Mouse (Mus musculus) forebrain, embryonic 16.5 days (tissue): ENCODE results near the gene Stard13. TPM values are rescaled to one million over a fixed set of nuclear protein-coding genes. Genes with fewer than 3 reads are reported as not detected.

Source experiments
- ATAC-seq: fragments of 200-750 bp; cut with Nextera tagmentation; 2 replicates; pipeline ENCODE4 v1.8.0; 2017; ENCODE audit warnings: mild to moderate bottlenecking, moderate library complexity
- H3K27ac ChIP-seq: fragments of 300-500 bp; sonication (generic); 2 replicates; pipeline ENCODE4 v1.5.1; 2014; ENCODE audit warnings: low read length, control low read depth
- H3K27me3 ChIP-seq: fragments of 300-500 bp; sonication (generic); replicated peaks from 2 replicates; pipeline ENCODE4 v1.6.1; 2014; ENCODE audit warnings: low read length; ENCODE audit not compliant: control insufficient read depth, insufficient read depth
- H3K36me3 ChIP-seq: fragments of 300-500 bp; sonication (generic); 2 replicates; pipeline ENCODE4 v1.6.1; 2014; ENCODE audit not compliant: control insufficient read depth, insufficient read depth
- H3K4me1 ChIP-seq: fragments of 300-500 bp; sonication (generic); replicated peaks from 2 replicates; pipeline ENCODE4 v1.6.1; 2014; ENCODE audit warnings: low read length; ENCODE audit not compliant: control insufficient read depth, insufficient read depth
- H3K4me2 ChIP-seq: fragments of 300-500 bp; sonication (generic); 2 replicates; pipeline ENCODE4 v1.6.1; 2014; ENCODE audit warnings: mild to moderate bottlenecking, low read length, control low read depth
- H3K4me3 ChIP-seq: fragments of 300-500 bp; sonication (generic); replicated peaks from 2 replicates; pipeline ENCODE4 v1.5.1; 2014; ENCODE audit warnings: mild to moderate bottlenecking, low read length, control low read depth
- H3K9ac ChIP-seq: fragments of 300-500 bp; sonication (generic); replicated peaks from 2 replicates; pipeline ENCODE4 v1.6.1; 2014; ENCODE audit warnings: low read depth, low read length, control low read depth
- H3K9me3 ChIP-seq: fragments of 300-500 bp; sonication (generic); 2 replicates; pipeline ENCODE4 v1.6.1; 2016; ENCODE audit warnings: low read length; ENCODE audit not compliant: control insufficient read depth
- WGBS: fragments of 180-500 bp; shearing (Covaris S2); extraction: QIAGEN DNeasy Blood & Tissue Kit; methylation state at CpG from one replicate; pipeline ENCODE4 v1.1.7; 2014; 5-methylcytosine and 5-hydroxymethylcytosine counted together
- polyA plus RNA-seq: library from polyadenylated mRNA; unstranded; fragments of >200 nt; fragmentation: Nextera tagmentation; extraction: Ambion mirVana; gene quantifications from 2 replicates; pipeline ENCODE4 v1.2.1, GENCODE M21; 2015

Stard13 gene
- polyA plus RNA-seq, 1 experiment from 2014 or later = 3.5 TPM

GRCm38 (mm10) chr5:151046131-151046530, 187.5 kb downstream of the Stard13 start:
- no peak overlapping the region for H3K27ac ChIP-seq
- no peaks in the 10 kb centered on the region for H3K36me3 ChIP-seq
- 77% methylated on average over 6 of the region's 6 CpGs for WGBS
- H3K4me3 ChIP-seq = no peak overlapping the region
- no peak overlapping the region for H3K4me2 ChIP-seq
- H3K9me3 ChIP-seq = no peaks in the 10 kb centered on the region
- H3K27me3 ChIP-seq = no peaks in the 10 kb centered on the region
- no peaks in the 10 kb centered on the region for H3K4me1 ChIP-seq
- no peak overlapping the region for H3K9ac ChIP-seq
- no peak for ATAC-seq

- Histone ChIP-seq H3K27ac (no peak overlapping the region), H3K9ac (no peak overlapping the region), H3K27me3 (no peaks in the 10 kb centered on the region), H3K4me1 (no peaks in the 10 kb centered on the region), H3K4me2 (no peak overlapping the region), H3K36me3 (no peaks in the 10 kb centered on the region), H3K9me3 (no peaks in the 10 kb centered on the region), H3K4me3 (no peak overlapping the region)
- no peak for ATAC-seq
- 95% methylated on average over 5 of the region's 5 CpGs for WGBS
Observed at GRCm38 (mm10) chr5:151042911-151043310, 190.7 kb downstream of the Stard13 start.

- Histone ChIP-seq H3K4me3 (no peak overlapping the region), H3K27me3 (no peaks in the 10 kb centered on the region), H3K36me3 (no peaks in the 10 kb centered on the region), H3K4me2 (no peak overlapping the region), H3K4me1 (no peaks in the 10 kb centered on the region), H3K27ac (no peak overlapping the region), H3K9ac (no peak overlapping the region), H3K9me3 (no peaks in the 10 kb centered on the region)
- ATAC-seq = 0 out of 2 replicates have a peak, but pooled peaks have one; percentile 31
- 45% methylated on average over 7 of the region's 7 CpGs for WGBS
Observed at GRCm38 (mm10) chr5:151037871-151038270, 195.8 kb downstream of the Stard13 start.

- H3K9me3 ChIP-seq = no peaks in the 10 kb centered on the region
- no peaks in the 10 kb centered on the region for H3K36me3 ChIP-seq
- H3K9ac ChIP-seq = no peak overlapping the region
- no peaks in the 10 kb centered on the region for H3K27me3 ChIP-seq
- no peak overlapping the region for H3K27ac ChIP-seq
- no peak overlapping the region for H3K4me3 ChIP-seq
- H3K4me1 ChIP-seq = no peaks in the 10 kb centered on the region
- ATAC-seq = no peak
- WGBS = 60% methylated on average over 9 of the region's 9 CpGs
- no peak overlapping the region for H3K4me2 ChIP-seq
Observed at GRCm38 (mm10) chr5:151034715-151035512, 198.7 kb downstream of the Stard13 start.

- ATAC-seq = no peak
- Histone ChIP-seq H3K27me3 (no peaks in the 10 kb centered on the region), H3K4me2 (no peak overlapping the region), H3K27ac (no peak overlapping the region), H3K9ac (no peak overlapping the region), H3K4me1 (peaks cover 17% of the 10 kb centered on the region), H3K36me3 (no peaks in the 10 kb centered on the region), H3K4me3 (no peak overlapping the region), H3K9me3 (no peaks in the 10 kb centered on the region)
- WGBS = 41% methylated on average over 6 of the region's 6 CpGs
Observed at GRCm38 (mm10) chr5:151028906-151029305, 204.7 kb downstream of the Stard13 start.

- H3K4me2 ChIP-seq = no peak overlapping the region
- H3K9ac ChIP-seq = no peak overlapping the region
- peak overlapping the region; percentile 47; the same call in 1 of the 2 replicates for H3K27ac ChIP-seq
- WGBS = 17% methylated on average over 7 of the region's 7 CpGs
- H3K9me3 ChIP-seq = no peaks in the 10 kb centered on the region
- no peak overlapping the region for H3K4me3 ChIP-seq
- ATAC-seq = peak; percentile 83
- no peaks in the 10 kb centered on the region for H3K36me3 ChIP-seq
- no peaks in the 10 kb centered on the region for H3K27me3 ChIP-seq
- peaks cover 29% of the 10 kb centered on the region for H3K4me1 ChIP-seq
Observed at GRCm38 (mm10) chr5:151027171-151027570, 206.5 kb downstream of the Stard13 start.

- H3K4me1 ChIP-seq = peaks cover 29% of the 10 kb centered on the region
- no peaks in the 10 kb centered on the region for H3K9me3 ChIP-seq
- no peaks in the 10 kb centered on the region for H3K36me3 ChIP-seq
- H3K27ac ChIP-seq = no peak overlapping the region
- H3K27me3 ChIP-seq = no peaks in the 10 kb centered on the region
- ATAC-seq = no peak
- H3K4me3 ChIP-seq = no peak overlapping the region
- WGBS = 97% methylated on average over 4 of the region's 4 CpGs
- H3K4me2 ChIP-seq = no peak overlapping the region
- no peak overlapping the region for H3K9ac ChIP-seq
Observed at GRCm38 (mm10) chr5:151026069-151026468, 207.6 kb downstream of the Stard13 start.

- H3K9me3 ChIP-seq = no peaks in the 10 kb centered on the region
- H3K9ac ChIP-seq = no peak overlapping the region
- H3K4me1 ChIP-seq = peaks cover 29% of the 10 kb centered on the region
- H3K27me3 ChIP-seq = no peaks in the 10 kb centered on the region
- no peak for ATAC-seq
- WGBS = 83% methylated on average over 2 of the region's 2 CpGs
- no peak overlapping the region for H3K4me2 ChIP-seq
- H3K27ac ChIP-seq = no peak overlapping the region
- H3K36me3 ChIP-seq = no peaks in the 10 kb centered on the region
- H3K4me3 ChIP-seq = no peak overlapping the region
Observed at GRCm38 (mm10) chr5:151024483-151024882, 209.2 kb downstream of the Stard13 start.

- H3K27ac ChIP-seq = peak overlapping the region; percentile 51
- H3K36me3 ChIP-seq = no peaks in the 10 kb centered on the region
- H3K9ac ChIP-seq = no peak overlapping the region
- no peaks in the 10 kb centered on the region for H3K9me3 ChIP-seq
- H3K27me3 ChIP-seq = no peaks in the 10 kb centered on the region
- peak; percentile 46; the same call in 1 of the 2 replicates for ATAC-seq
- no peak overlapping the region for H3K4me3 ChIP-seq
- 10% methylated on average over 8 of the region's 8 CpGs for whole genome bisulfite sequencing
- peaks cover 26% of the 10 kb centered on the region for H3K4me1 ChIP-seq
- peak overlapping the region; percentile 18 for H3K4me2 ChIP-seq
Observed at GRCm38 (mm10) chr5:151023461-151023860, 210.2 kb downstream of the Stard13 start.
